Mouse (Mus musculus) CH12.LX (cell line): ENCODE data around the gene Vti1a. TPM values are rescaled to one million over a fixed set of nuclear protein-coding genes. Genes with fewer than 3 reads are reported as not detected.

Source experiments
- DNase-seq: peaks from one replicate; pipeline ENCODE4 v3.0.0-alpha.2; 2013; ENCODE audit errors: extremely low read depth
- H3K27ac ChIP-seq: 2 replicates; pipeline ENCODE4 v1.5.1; 2012; ENCODE audit warnings: low read depth, mild to moderate bottlenecking, control low read depth, moderate library complexity; ENCODE audit not compliant: insufficient read depth
- H3K27me3 ChIP-seq: replicated peaks from 2 replicates; pipeline ENCODE3; 2012; ENCODE audit warnings: inconsistent platforms
- H3K36me3 ChIP-seq, 2 experiments: replicated peaks in 1 of 2; 2 replicates each; pipeline versions ENCODE3 to v1.6.1; 2012; ENCODE audit warnings: inconsistent platforms in 1 of 2, low read length in 1 of 2, mild to moderate bottlenecking in 1 of 2, mixed read lengths in 1 of 2, moderate library complexity in 1 of 2; ENCODE audit not compliant: control insufficient read depth in 1 of 2, insufficient read depth in 1 of 2
- H3K4me1 ChIP-seq, 2 experiments: 2 replicates each; pipeline ENCODE4 v1.6.1; 2012; ENCODE audit warnings: inconsistent platforms in 1 of 2, moderate library complexity in 1 of 2; ENCODE audit not compliant: insufficient read depth in 2 of 2, control insufficient read depth in 1 of 2
- H3K4me2 ChIP-seq: 2 replicates; pipeline ENCODE4 v1.6.1; 2012; ENCODE audit warnings: low read depth, mild to moderate bottlenecking, control low read depth; ENCODE audit not compliant: poor library complexity, insufficient read depth, severe bottlenecking
- H3K4me3 ChIP-seq, 3 experiments: fragments of 150-350 bp in 1 of 3; sonication (generic) in 1 of 3; replicated peaks in 1 of 3; 2 replicates each; pipeline versions ENCODE3 to v1.5.1; 2011 to 2012; ENCODE audit warnings: low read depth in 2 of 3, low read length in 2 of 3, mild to moderate bottlenecking in 2 of 3, moderate library complexity in 2 of 3, control low read depth in 1 of 3, improper control_type of control experiment in 1 of 3, inconsistent platforms in 1 of 3, mixed read lengths in 1 of 3; ENCODE audit not compliant: poor library complexity in 1 of 3
- H3K79me2 ChIP-seq: replicated peaks from 2 replicates; pipeline ENCODE4 v1.6.1; 2012; ENCODE audit warnings: mild to moderate bottlenecking, moderate library complexity; ENCODE audit not compliant: control insufficient read depth, poor library complexity, insufficient read depth, severe bottlenecking; ENCODE audit errors: extremely low read depth
- H3K9ac ChIP-seq: 2 replicates; pipeline ENCODE4 v1.6.1; 2012; ENCODE audit warnings: low read depth, mild to moderate bottlenecking, control low read depth, moderate library complexity; ENCODE audit not compliant: insufficient read depth
- H3K9me3 ChIP-seq: replicated peaks from 2 replicates; pipeline ENCODE3; 2012; ENCODE audit warnings: low read length, inconsistent platforms, mixed read lengths
- BHLHE40 ChIP-seq: IDR thresholded peaks from 2 replicates; pipeline ENCODE4 v1.6.1; 2011; ENCODE audit warnings: mild to moderate bottlenecking, low read depth, low read length, improper control_type of control experiment
- CHD2 ChIP-seq: IDR thresholded peaks from 2 replicates; pipeline ENCODE4 v1.6.1; 2011; ENCODE audit warnings: low read length, improper control_type of control experiment
- CTCF ChIP-seq, 2 experiments: IDR thresholded peaks in 1 of 2; conservative IDR thresholded peaks in 1 of 2; 2 replicates each; pipeline ENCODE4 v1.5.1; 2011 to 2012; ENCODE audit warnings: low read depth in 2 of 2, low read length in 2 of 2, improper control_type of control experiment in 1 of 2, inconsistent platforms in 1 of 2, mild to moderate bottlenecking in 1 of 2, moderate library complexity in 1 of 2
- E2F4 ChIP-seq: IDR thresholded peaks from 2 replicates; pipeline ENCODE4 v1.6.1; 2011; ENCODE audit warnings: low read depth, low read length, improper control_type of control experiment; ENCODE audit not compliant: insufficient replicate concordance
- HCFC1 ChIP-seq: IDR thresholded peaks from 2 replicates; pipeline ENCODE4 v1.6.1; 2012; ENCODE audit warnings: low read depth, mild to moderate bottlenecking, inconsistent platforms, low read length, improper control_type of control experiment
- IRF4 ChIP-seq: IDR thresholded peaks from 2 replicates; pipeline ENCODE4 v1.6.1; 2014; ENCODE audit warnings: low read depth, mild to moderate bottlenecking, inconsistent platforms, low read length, improper control_type of control experiment
- JUND ChIP-seq: conservative IDR thresholded peaks from 2 replicates; pipeline ENCODE4 v1.6.1; 2011; ENCODE audit warnings: low read depth, low read length, improper control_type of control experiment
- KAT2A ChIP-seq: IDR thresholded peaks from 2 replicates; pipeline ENCODE4 v1.6.1; 2012; ENCODE audit warnings: low read length, improper control_type of control experiment, inconsistent platforms; ENCODE audit not compliant: insufficient replicate concordance
- MAFK ChIP-seq: IDR thresholded peaks from 2 replicates; pipeline ENCODE4 v1.6.1; 2011; ENCODE audit warnings: low read length, improper control_type of control experiment; ENCODE audit not compliant: insufficient replicate concordance
- MAX ChIP-seq: IDR thresholded peaks from 2 replicates; pipeline ENCODE4 v1.6.1; 2011; ENCODE audit warnings: low read length, improper control_type of control experiment
- MXI1 ChIP-seq: IDR thresholded peaks from 2 replicates; pipeline ENCODE4 v1.6.1; 2011; ENCODE audit warnings: mild to moderate bottlenecking, low read depth, low read length, improper control_type of control experiment
- NELFE ChIP-seq: IDR thresholded peaks from 2 replicates; pipeline ENCODE4 v1.6.1; 2011; ENCODE audit warnings: low read depth, low read length, improper control_type of control experiment
- PAX5 ChIP-seq: IDR thresholded peaks from 2 replicates; pipeline ENCODE4 v1.6.1; 2012; ENCODE audit warnings: low read length, inconsistent platforms, mixed read lengths
- POLR2A ChIP-seq: IDR thresholded peaks from 2 replicates; pipeline ENCODE4 v1.6.1; 2011; ENCODE audit warnings: low read depth, mild to moderate bottlenecking, improper control_type of control experiment, low read length
- RCOR1 ChIP-seq: conservative IDR thresholded peaks from 2 replicates; pipeline ENCODE4 v1.6.1; 2012; ENCODE audit warnings: low read depth, mild to moderate bottlenecking, inconsistent platforms, low read length, improper control_type of control experiment
- SIN3A ChIP-seq: IDR thresholded peaks from 2 replicates; pipeline ENCODE4 v1.6.1; 2012; ENCODE audit warnings: low read length, improper control_type of control experiment, inconsistent platforms
- SMC3 ChIP-seq: IDR thresholded peaks from 2 replicates; pipeline ENCODE4 v1.6.1; 2011; ENCODE audit warnings: low read depth, low read length, improper control_type of control experiment
- UBTF ChIP-seq: IDR thresholded peaks from 2 replicates; pipeline ENCODE4 v1.6.1; 2012; ENCODE audit warnings: low read depth, mild to moderate bottlenecking, inconsistent platforms, low read length, improper control_type of control experiment, moderate library complexity
- USF2 ChIP-seq: conservative IDR thresholded peaks from 2 replicates; pipeline ENCODE4 v1.6.1; 2011; ENCODE audit warnings: low read depth, low read length, improper control_type of control experiment
- ZKSCAN1 ChIP-seq: IDR thresholded peaks from 2 replicates; pipeline ENCODE4 v1.6.1; 2012; ENCODE audit warnings: low read depth, inconsistent platforms, low read length, improper control_type of control experiment, borderline replicate concordance
- dilution Hi-C: fragments of 300-500 bp; cut with MboI; formaldehyde crosslinking; loops from 2 replicates; pipeline ENCODE4 v1.14.3; 2020; ENCODE audit warnings: low sequenced_read_pairs; ENCODE audit not compliant: extremely low pct_unique_long_range_greater_than_20kb, extremely low pct_ligation_motif_present
- in situ Hi-C: fragments of 300-500 bp; cut with MboI; formaldehyde crosslinking; loops from 3 replicates; pipeline ENCODE4 v1.14.3; 2019; ENCODE audit warnings: low sequenced_read_pairs, low pct_ligation_motif_present, low pct_unique_long_range_greater_than_20kb, mixed read lengths
- polyA plus RNA-seq: library from polyadenylated mRNA; unstranded; fragments of >175 nt; gene quantifications from 2 replicates; pipeline ENCODE4 v1.2.1, GENCODE M21; 2012; ENCODE audit warnings: low read depth; ENCODE audit not compliant: insufficient read length
- total RNA-seq, 2 experiments: library from RNA; depleted of rRNA; stranded (reverse); fragments of 300-350 nt in 1 of 2; fragments of >200 nt in 1 of 2; gene quantifications; 2 replicates each; pipeline ENCODE4 v1.2.3; 2012 to 2014

The Vti1a gene
- total and polyA plus RNA-seq, 3 experiments, result 22.3 to 27.6 (median 23.5) TPM

- TF ChIP-seq KAT2A (no peak), E2F4 (no peak), NELFE (no peak), SIN3A (no peak), IRF4 (no peak), RCOR1 (no peak), HCFC1 (no peak), SMC3 (no peak), MXI1 (no peak), ZKSCAN1 (no peak), UBTF (no peak)
- TF ChIP-seq, all 38 proteins: peak for 0
- DNase-seq, result no peak
- no peaks in the 10 kb centered on the region for H3K4me1 ChIP-seq
- no peak overlapping the region for H3K4me2 ChIP-seq
- dilution Hi-C loops, result no loop called here
- no peak overlapping the region for H3K9ac ChIP-seq
- no peaks in the 10 kb centered on the region for H3K9me3 ChIP-seq
- no peak overlapping the region for H3K4me3 ChIP-seq
- H3K79me2 ChIP-seq, result no peaks in the 10 kb centered on the region
- no peak overlapping the region for H3K27ac ChIP-seq
- H3K36me3 ChIP-seq, result peaks cover 9 to 72% of the 10 kb centered on the region in 2 experiments
- in situ Hi-C loops, result no loop called here
- no peaks in the 10 kb centered on the region for H3K27me3 ChIP-seq
Measured at GRCm38 (mm10) chr19:55337664-55338063, 21.6 kb downstream of the Vti1a start.

DNA sequence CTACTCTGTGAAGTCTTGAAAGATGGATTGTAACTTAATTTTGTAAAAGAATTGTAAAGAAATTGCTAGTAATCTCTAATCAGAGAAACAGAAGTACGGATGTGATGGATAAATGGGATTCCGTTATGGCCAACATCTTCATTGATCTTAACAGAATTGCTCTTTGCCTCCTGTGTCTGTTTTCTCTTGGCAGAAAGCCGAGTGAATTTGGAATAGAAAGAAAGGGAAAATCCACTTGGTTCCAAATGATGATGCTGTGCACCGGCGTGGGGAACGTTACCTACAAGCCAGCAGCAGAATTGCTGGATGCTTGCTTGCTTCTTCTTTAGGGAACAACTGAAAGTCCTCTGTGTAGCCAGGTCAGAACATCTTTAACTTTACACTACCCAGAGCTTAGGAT is 24.4 kb downstream of the Vti1a start:
- no peak overlapping the region for H3K27ac ChIP-seq
- no peak overlapping the region for H3K4me2 ChIP-seq
- peaks cover 18 to 66% of the 10 kb centered on the region in 2 experiments for H3K36me3 ChIP-seq
- no peak overlapping the region for H3K4me3 ChIP-seq
- H3K9ac ChIP-seq, result no peak overlapping the region
- H3K4me1 ChIP-seq, result no peaks in the 10 kb centered on the region
- dilution Hi-C loops (no loop called here), in situ Hi-C loops (loop anchor here (10.0 kb wide), 1 partner anchor 534 kb away; no protein-coding TSS in a partner anchor)
- no peaks in the 10 kb centered on the region for H3K9me3 ChIP-seq
- no peak for TF ChIP-seq IRF4
- no peak for TF ChIP-seq SIN3A
- TF ChIP-seq PAX5, result no peak
- TF ChIP-seq CTCF (conservative IDR thresholded peaks at IDR 0.05 in 1 of 2, IDR thresholded peaks at IDR 0.05 in 1 of 2; ENCODE audit: low read depth in 2 of 2, low read length in 2 of 2), result no peak
- TF ChIP-seq MAFK, result no peak
- TF ChIP-seq JUND, result no peak
- TF ChIP-seq CHD2, result no peak
- no peak for TF ChIP-seq USF2
- no peak for TF ChIP-seq MAX
- no peak for TF ChIP-seq BHLHE40
- TF ChIP-seq POLR2A, result no peak
- no peak for TF ChIP-seq KAT2A
- no peak for DNase-seq
- no peaks in the 10 kb centered on the region for H3K79me2 ChIP-seq
- H3K27me3 ChIP-seq, result no peaks in the 10 kb centered on the region
